Mouse (Mus musculus): ENCODE measurements around the gene Olfr523.

DNA sequence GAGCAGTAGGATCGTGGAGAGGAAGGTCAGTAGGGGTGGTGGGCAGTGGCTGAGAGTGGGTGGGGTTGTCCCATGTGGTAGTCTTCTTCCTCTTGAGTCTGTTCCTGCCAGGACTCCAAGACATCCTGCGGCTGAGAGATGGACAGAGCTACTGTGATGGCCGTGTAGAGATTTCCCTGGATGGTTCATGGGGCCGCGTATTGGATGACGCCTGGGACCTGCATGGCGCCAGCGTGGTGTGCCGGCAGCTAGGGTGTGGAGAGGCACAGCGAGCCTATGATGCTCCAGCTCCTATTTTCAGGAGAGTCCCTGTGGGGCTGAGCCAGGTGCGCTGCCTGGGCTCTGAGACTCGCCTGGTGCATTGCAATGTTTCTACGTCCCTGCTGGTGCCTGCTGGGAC is 51.2 kb downstream of the Olfr523 start:
- TF ChIP-seq CTCF (IDR thresholded peaks at IDR 0.05; ENCODE audit: borderline replicate concordance, insufficient read depth, low read length) (no peak), POLR2A (IDR thresholded peaks at IDR 0.05; ENCODE audit: low read depth, low read length) (no peak)
